Mouse (Mus musculus) midbrain, embryonic 10.5 days (tissue): ENCODE data around the gene 1500011B03Rik. TPM values are rescaled to one million over a fixed set of nuclear protein-coding genes. Genes with fewer than 3 reads are reported as not detected.
A peak's percentile ranks its signal among the peaks of the same experiment; 100 is the strongest.

Experiments used
- DNase-seq: peaks from one replicate; pipeline ENCODE4 v3.0.0-alpha.2; 2017; ENCODE audit warnings: low spot score
- H3K27ac ChIP-seq: fragments of 300-500 bp; sonication (generic); replicated peaks from 2 replicates; pipeline ENCODE4 v1.5.1; 2016; ENCODE audit warnings: mild to moderate bottlenecking
- H3K27me3 ChIP-seq: fragments of 300-500 bp; sonication (generic); 2 replicates; pipeline ENCODE4 v1.6.1; 2016; ENCODE audit warnings: low read depth, mild to moderate bottlenecking; ENCODE audit not compliant: poor library complexity, severe bottlenecking
- H3K36me3 ChIP-seq: fragments of 300-500 bp; sonication (generic); 2 replicates; pipeline ENCODE4 v1.6.1; 2016; ENCODE audit warnings: mild to moderate bottlenecking, moderate library complexity
- H3K4me1 ChIP-seq: fragments of 300-500 bp; sonication (generic); 2 replicates; pipeline ENCODE4 v1.6.1; 2016
- H3K4me3 ChIP-seq: fragments of 300-500 bp; sonication (generic); 2 replicates; pipeline ENCODE4 v1.5.1; 2016; ENCODE audit warnings: mild to moderate bottlenecking, moderate library complexity
- H3K9me3 ChIP-seq: fragments of 300-500 bp; sonication (generic); replicated peaks from 2 replicates; pipeline ENCODE4 v1.6.1; 2016; ENCODE audit warnings: mild to moderate bottlenecking
- WGBS: fragments of 180-500 bp; shearing (Covaris S2); methylation state at CpG from one replicate; pipeline ENCODE4 v1.1.7; 2016; 5-methylcytosine and 5-hydroxymethylcytosine counted together
- polyA plus RNA-seq: library from polyadenylated mRNA; unstranded; fragments of >200 nt; fragmentation: Nextera tagmentation; extraction: Ambion mirVana; gene quantifications from 2 replicates; pipeline ENCODE4 v1.2.1, GENCODE M21; 2016

1500011B03Rik gene
- polyA plus RNA-seq, 1 experiment from 2014 or later = 133 TPM

DNA sequence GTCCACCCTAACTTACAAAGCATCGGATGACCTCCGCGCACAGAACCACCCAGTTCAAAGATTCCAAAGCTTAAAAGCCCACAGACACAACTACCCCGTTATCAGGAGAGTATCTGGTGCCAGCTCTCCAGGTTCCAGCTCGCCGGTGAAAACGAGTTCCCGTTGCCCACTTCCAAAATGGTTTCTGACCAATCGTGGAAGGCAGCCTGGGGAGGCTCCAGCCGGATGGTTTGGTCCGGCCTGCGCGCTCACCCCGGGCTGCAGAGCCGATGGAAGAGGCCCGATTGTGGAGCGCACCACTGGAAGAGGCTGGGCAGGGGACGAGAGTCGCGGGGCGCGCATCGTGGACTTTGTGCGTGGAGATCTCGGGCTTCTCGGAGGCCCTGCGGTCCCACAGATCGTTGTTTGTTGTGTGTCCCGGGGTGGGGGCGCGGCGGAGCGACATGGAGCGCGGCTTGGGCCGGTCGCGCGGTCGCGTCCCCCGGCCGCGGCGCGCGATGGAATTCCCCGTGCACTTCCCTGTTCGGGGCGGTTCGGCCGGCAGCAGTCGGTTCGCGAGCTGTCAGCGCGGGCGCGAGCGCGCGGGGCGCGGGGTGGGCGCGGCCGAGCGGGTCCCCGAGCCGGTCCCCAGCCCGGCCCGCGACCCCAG is 48.7 kb downstream of the 1500011B03Rik start, which contains the start of gene Ankrd13a:
Gene Ankrd13a, plus strand, starts transcription at position 275 of the 649 bp plus-strand sequence.
- DNase-seq = peak; percentile 91
- under 1% methylated on average over 60 of the region's 73 CpGs for WGBS
- H3K27ac ChIP-seq = peak within 1 kb of the TSS; percentile 99

DNA sequence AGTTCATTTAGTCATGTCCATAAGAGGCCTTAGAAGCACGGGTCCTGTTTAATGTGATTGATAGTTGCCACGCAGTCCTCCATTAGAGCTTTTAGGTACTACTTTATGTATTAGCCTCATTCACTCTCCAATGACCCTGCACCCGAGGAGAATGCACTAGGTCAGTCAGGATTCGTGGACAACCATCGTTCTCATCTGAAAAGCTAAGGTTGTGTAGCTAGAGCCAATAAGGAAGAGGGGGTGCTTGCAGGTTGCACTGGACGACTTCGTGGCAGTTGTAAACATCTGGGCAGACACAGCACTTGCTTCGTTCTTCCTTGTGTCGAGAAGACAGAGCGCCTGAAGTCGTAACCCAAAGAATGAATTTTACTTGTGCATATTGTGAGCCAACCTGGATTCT is 49.5 kb downstream of the 1500011B03Rik start:
- WGBS = 3% methylated on average over 11 of the region's 11 CpGs
- H3K4me1 ChIP-seq = peaks cover 47% of the 10 kb centered on the region
- H3K27me3 ChIP-seq = no peaks in the 10 kb centered on the region
- H3K9me3 ChIP-seq = no peaks in the 10 kb centered on the region
- peak; percentile 24 for DNase-seq
- peaks cover 2% of the 10 kb centered on the region; the same call in 1 of the 2 replicates for H3K36me3 ChIP-seq
- peak overlapping the region; percentile 99 for H3K27ac ChIP-seq
- H3K4me3 ChIP-seq = peak overlapping the region; percentile 100

More for the DNA sequence above, 48.7 kb downstream of the 1500011B03Rik start, which contains the start of gene Ankrd13a:
- Histone ChIP-seq H3K27me3 (no peaks in the 10 kb centered on the region), H3K4me1 (peaks cover 50% of the 10 kb centered on the region), H3K9me3 (no peaks in the 10 kb centered on the region), H3K4me3 (peak within 1 kb of the TSS; percentile 100), H3K36me3 (no peaks in the 10 kb centered on the region)

DNA sequence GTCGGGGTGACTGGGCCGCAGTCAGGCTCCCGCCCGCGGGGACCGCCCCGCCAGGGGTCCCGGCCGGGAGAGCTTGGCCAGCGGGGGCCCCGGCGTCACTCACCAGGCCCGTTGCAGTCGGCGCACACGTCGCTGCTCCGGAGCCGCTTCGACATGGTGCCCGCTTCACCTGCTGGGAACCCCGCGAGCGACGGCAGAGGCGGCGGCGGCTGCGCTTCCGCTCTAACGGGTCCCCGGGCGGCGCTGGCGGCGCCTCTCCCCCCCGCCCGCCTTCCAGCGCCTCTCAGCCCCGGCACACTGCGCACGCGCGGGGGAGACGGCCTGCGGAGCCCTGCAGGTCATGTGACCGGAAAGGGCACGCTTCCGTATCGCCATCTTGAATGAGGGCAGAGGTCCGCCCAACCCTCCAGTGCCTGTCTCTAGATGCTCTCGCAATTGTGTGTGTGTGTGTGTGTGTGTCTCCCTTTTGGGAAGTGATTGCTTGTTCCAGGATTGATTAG is 50.0 kb downstream of the 1500011B03Rik start:
- Histone ChIP-seq H3K4me1 (peaks cover 45% of the 10 kb centered on the region), H3K36me3 (peaks cover 4% of the 10 kb centered on the region; the same call in 1 of the 2 replicates), H3K9me3 (no peaks in the 10 kb centered on the region), H3K4me3 (peak overlapping the region; percentile 100), H3K27me3 (no peaks in the 10 kb centered on the region), H3K27ac (peak overlapping the region; percentile 99)
- peak; percentile 96 for DNase-seq
- under 1% methylated on average over 50 of the region's 52 CpGs for WGBS

GRCm38 (mm10) chr5:114772456-114773203 is 50.6 kb downstream of the 1500011B03Rik start:
- 3% methylated on average over 30 of the region's 57 CpGs for WGBS
- H3K4me3 ChIP-seq = peak overlapping the region; percentile 100
- peaks cover 41% of the 10 kb centered on the region for H3K4me1 ChIP-seq
- no peaks in the 10 kb centered on the region for H3K27me3 ChIP-seq
- no peaks in the 10 kb centered on the region for H3K9me3 ChIP-seq
- DNase-seq = peak; percentile 56
- peaks cover 4% of the 10 kb centered on the region; the same call in 1 of the 2 replicates for H3K36me3 ChIP-seq
- peak overlapping the region; percentile 99 for H3K27ac ChIP-seq

- 84% methylated on average over 8 of the region's 8 CpGs for WGBS
- no peak for DNase-seq
- H3K27me3 ChIP-seq = no peaks in the 10 kb centered on the region
- H3K36me3 ChIP-seq = peaks cover 4% of the 10 kb centered on the region; the same call in 1 of the 2 replicates
- H3K27ac ChIP-seq = no peak overlapping the region
- peaks cover 41% of the 10 kb centered on the region for H3K4me1 ChIP-seq
- H3K4me3 ChIP-seq = peak overlapping the region; percentile 100
- H3K9me3 ChIP-seq = no peaks in the 10 kb centered on the region
Measured at GRCm38 (mm10) chr5:114771796-114772195, 51.5 kb downstream of the 1500011B03Rik start.

DNA sequence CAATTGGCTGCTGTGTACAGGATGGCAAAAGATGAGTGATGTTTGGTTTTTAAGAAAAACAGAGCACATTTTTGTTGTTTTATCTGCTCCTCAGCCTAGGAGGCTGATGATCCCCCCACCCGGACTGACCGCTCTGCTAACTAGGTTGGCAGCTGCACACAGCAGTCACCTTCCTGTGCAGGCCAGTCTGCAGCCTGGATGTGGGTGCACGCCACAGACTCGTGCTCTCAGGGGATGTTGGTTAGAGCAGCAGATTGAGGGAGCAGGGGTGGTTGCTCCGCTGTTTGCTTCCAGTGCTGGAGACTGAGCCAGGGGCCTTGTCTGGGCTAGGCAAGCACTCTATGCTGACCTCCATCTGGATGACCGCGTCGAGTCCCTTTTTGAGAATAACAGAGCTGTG is 53.5 kb downstream of the 1500011B03Rik start:
- Histone ChIP-seq H3K4me1 (peaks cover 23% of the 10 kb centered on the region), H3K9me3 (no peaks in the 10 kb centered on the region), H3K27ac (no peak overlapping the region), H3K36me3 (peaks cover 24% of the 10 kb centered on the region), H3K4me3 (no peak overlapping the region), H3K27me3 (no peaks in the 10 kb centered on the region)
- DNase-seq = no peak
- WGBS = 94% methylated on average over 8 of the region's 8 CpGs

DNA sequence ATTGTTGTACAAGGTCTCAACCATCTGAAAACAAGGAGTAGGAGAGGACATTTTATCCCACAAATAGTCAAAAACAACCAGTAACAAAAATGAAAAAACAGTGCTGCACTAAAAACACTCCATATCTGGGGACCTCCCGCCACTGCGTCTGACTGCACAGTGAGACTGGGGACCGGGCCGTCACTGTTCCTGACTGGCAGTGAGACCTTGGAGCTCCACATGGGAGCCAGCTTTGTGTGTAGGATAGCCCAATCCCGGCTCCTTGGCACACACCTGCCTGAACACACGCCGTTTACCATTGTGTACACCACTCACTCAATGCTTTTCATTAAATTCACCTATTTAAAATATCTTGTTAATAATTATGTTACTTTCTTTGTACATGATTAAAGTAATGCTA is 56.1 kb downstream of the 1500011B03Rik start:
- WGBS = 87% methylated on average over 7 of the region's 7 CpGs

GRCm38 (mm10) chr5:114766686-114767085 is 56.6 kb downstream of the 1500011B03Rik start:
- Histone ChIP-seq H3K4me1 (peaks cover 7% of the 10 kb centered on the region), H3K9me3 (no peaks in the 10 kb centered on the region), H3K36me3 (peaks cover 54% of the 10 kb centered on the region), H3K27ac (no peak overlapping the region), H3K4me3 (no peak overlapping the region), H3K27me3 (no peaks in the 10 kb centered on the region)
- DNase-seq = no peak
- 94% methylated on average over 8 of the region's 8 CpGs for WGBS

More for the DNA sequence above, 56.1 kb downstream of the 1500011B03Rik start:
- Histone ChIP-seq H3K27ac (no peak overlapping the region), H3K9me3 (no peaks in the 10 kb centered on the region), H3K36me3 (peaks cover 49% of the 10 kb centered on the region), H3K27me3 (no peaks in the 10 kb centered on the region), H3K4me1 (peaks cover 12% of the 10 kb centered on the region), H3K4me3 (no peak overlapping the region)
- no peak for DNase-seq

- Histone ChIP-seq H3K27ac (no peak overlapping the region), H3K27me3 (no peaks in the 10 kb centered on the region), H3K4me3 (no peak overlapping the region), H3K36me3 (peaks cover 69% of the 10 kb centered on the region), H3K9me3 (no peaks in the 10 kb centered on the region), H3K4me1 (no peaks in the 10 kb centered on the region)
- WGBS = 93% methylated on average over 18 of the region's 18 CpGs
- DNase-seq = no peak
Measured at GRCm38 (mm10) chr5:114764812-114765735, 58.2 kb downstream of the 1500011B03Rik start.

DNA sequence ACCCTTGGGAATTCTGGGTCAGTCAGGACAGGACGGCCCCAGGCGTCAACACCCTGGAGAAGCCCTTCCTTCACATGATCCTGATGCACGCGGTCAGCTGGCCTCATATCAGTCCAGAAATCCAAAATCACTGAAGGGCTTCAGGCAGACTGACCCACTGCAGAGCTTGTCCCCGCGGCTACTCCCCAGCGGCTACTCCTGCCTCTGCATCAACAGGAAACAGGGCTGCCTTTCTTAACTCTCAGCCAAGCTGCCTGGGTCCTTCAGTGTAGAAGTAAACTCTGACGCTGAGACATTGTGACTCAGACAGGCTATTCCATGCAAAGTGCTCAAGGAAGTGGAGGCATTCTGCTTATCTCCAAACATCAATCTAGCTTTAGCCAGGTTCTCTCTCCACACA is 61.3 kb downstream of the 1500011B03Rik start:
- Histone ChIP-seq H3K27ac (no peak overlapping the region), H3K4me3 (no peak overlapping the region), H3K27me3 (no peaks in the 10 kb centered on the region), H3K36me3 (peaks cover 82% of the 10 kb centered on the region), H3K9me3 (no peaks in the 10 kb centered on the region), H3K4me1 (no peaks in the 10 kb centered on the region)
- DNase-seq = no peak
- WGBS = 94% methylated on average over 8 of the region's 8 CpGs

- H3K36me3 ChIP-seq = peaks cover 81% of the 10 kb centered on the region
- no peak for DNase-seq
Measured at GRCm38 (mm10) chr5:114759536-114760090, 63.7 kb downstream of the 1500011B03Rik start.

More at GRCm38 (mm10) chr5:114759536-114760090, 63.7 kb downstream of the 1500011B03Rik start:
- no peaks in the 10 kb centered on the region for H3K4me1 ChIP-seq
- H3K4me3 ChIP-seq = no peak overlapping the region
- 94% methylated on average over 5 of the region's 5 CpGs for WGBS
- H3K9me3 ChIP-seq = no peaks in the 10 kb centered on the region
- no peaks in the 10 kb centered on the region for H3K27me3 ChIP-seq
- H3K27ac ChIP-seq = no peak overlapping the region
